Mouse (Mus musculus) bone marrow, adult 2 months (tissue): ENCODE data around the gene Krtap26-1.

Experiments
- CTCF ChIP-seq: fragments of 200-500 bp; IDR thresholded peaks from 2 replicates; pipeline ENCODE4 v1.5.1; 2011; ENCODE audit warnings: low read length, control low read depth; ENCODE audit not compliant: control insufficient read depth, insufficient read depth
- POLR2A ChIP-seq: fragments of 200-500 bp; IDR thresholded peaks from 2 replicates; pipeline ENCODE4 v1.6.1; 2011; ENCODE audit warnings: low read depth, mild to moderate bottlenecking, control low read depth, low read length, borderline replicate concordance; ENCODE audit not compliant: control insufficient read depth

DNA sequence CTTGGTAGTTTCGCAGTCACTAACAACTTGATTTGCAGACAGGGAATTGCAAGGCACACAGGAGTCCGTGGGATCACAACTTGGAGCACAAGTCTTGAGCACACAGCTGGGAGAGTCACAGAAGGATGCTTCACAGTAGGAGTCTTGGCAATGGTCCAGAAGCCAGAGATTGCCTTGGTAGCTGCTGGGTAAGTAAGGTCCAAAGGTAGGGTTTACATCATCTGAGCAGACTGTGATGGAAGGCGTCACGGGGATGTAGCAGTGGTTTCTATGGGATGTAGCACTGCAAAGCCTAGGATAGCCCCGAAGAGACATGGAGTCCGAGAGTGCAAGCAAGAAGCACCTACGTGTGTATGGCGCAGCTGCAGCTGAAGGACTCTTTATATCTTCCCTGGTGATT, 35.7 kb downstream of the Krtap26-1 start, which contains the start of gene Krtap24-1:
- TF ChIP-seq CTCF (no peak), POLR2A (no peak)
